Mouse (Mus musculus): ENCODE measurements around the gene Heatr5b. TPM values are rescaled to one million over a fixed set of nuclear protein-coding genes. Genes with fewer than 3 reads are reported as not detected.
A peak's percentile ranks its signal among the peaks of the same experiment; 100 is the strongest.

Heatr5b gene
- total RNA-seq, 2 experiments from 2014 or later, result 32.9 to 35.3 TPM

DNA sequence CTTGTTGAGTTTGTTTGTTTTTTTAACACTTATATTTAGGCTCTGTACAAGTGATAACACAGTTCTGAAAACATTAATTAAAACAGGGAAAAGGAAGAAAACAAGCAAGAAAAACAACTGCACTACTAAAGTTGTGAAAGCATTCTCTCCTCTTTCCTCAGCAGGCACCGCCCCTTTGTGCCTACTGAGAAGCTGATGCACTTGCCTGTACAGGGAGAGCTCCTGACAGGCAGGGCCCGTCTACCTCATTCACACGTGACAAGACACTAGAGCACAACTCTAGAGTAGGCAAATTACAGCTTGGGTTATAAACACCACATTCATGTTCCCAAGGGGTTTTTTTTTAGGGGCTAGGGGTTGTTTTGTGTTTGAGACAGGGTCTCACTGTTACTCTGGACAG is 65.8 kb downstream of the Heatr5b start:
- no peak for DNase-seq (ENCODE audit: low spot score in 2 of 2)

DNA sequence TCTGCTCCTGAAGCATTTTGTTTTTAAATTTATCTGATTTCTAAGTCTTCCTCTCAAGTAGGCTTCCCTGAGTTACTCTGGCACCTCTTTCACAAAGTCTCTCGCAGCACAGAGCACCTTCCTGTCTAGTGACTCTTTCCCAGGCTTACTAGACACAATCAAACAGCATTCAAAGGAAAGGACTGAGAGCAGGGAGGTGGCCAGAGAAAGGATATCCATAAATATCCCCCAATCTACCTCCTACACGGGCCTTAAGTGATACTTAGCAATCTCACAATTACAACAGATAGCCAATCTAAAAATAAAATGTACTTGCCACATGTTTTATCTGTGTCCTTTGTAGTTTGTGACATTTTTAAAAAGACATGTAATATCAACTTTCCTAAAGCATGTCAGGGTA is 66.2 kb downstream of the Heatr5b start:
- no peak for DNase-seq (ENCODE audit: low spot score in 2 of 2)

DNA sequence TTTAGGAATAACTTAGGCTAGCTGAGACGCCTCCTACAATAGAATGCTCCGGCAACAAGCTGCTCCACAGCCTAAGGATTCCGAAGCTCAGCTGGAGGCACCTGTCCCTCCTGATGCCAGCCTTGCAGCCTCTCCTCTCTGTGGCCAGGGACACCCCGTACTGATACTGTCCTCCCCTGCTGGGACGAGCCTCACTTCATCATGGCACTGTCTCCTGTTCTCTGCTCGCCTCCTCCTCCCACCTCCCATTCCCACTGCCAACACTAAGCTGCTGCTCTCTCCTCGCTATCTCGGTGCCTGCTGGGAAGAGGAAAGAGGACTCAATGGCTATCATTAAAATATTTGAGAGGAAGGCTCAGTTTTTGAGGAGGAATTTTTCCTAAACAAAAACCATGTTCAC is 67.6 kb downstream of the Heatr5b start:
- DNase-seq (ENCODE audit: low spot score in 2 of 2), result no peak

GRCm38 (mm10) chr17:78766084-78766483 is 69.1 kb downstream of the Heatr5b start:
- DNase-seq (ENCODE audit: low spot score in 2 of 2), result no peak

- DNase-seq (ENCODE audit: low spot score in 2 of 2), result no peak
Observed at GRCm38 (mm10) chr17:78763272-78763671, 71.9 kb downstream of the Heatr5b start.

DNA sequence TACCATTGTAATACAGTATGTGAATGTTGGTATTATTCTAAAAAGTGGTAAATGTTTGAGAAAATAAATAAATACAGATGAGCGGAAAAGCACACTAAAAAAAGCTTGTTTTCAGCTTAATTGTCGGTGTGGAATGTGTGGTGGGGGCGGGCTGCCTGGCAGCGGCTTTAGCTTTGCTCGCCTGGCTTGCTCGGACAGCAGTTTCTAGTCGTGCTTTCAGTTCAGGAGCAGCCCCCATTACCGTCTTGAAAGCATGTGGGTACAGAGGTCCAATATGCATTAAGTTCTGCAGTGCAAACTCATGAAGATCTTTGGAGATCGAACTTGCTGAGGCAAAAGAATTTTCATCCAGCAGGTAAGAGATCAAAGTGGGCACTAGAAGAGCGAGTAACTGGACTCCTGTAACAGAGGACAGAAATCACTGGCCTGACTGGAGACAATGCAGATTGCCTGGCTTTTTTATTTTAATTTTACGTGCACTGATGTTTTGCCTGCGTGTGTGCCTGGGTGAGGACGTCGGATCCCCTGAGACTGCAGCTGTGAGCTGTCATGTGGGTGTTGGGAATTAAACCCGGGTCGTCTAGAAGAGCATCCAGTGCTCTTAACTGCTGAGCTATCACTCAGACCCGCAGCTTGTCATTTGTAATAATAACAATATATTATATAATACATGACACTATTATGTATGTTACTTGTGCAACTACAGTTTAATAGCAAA is 82.1 kb downstream of the Heatr5b start:
- DNase-seq (ENCODE audit: low spot score in 2 of 2), result no peak

DNA sequence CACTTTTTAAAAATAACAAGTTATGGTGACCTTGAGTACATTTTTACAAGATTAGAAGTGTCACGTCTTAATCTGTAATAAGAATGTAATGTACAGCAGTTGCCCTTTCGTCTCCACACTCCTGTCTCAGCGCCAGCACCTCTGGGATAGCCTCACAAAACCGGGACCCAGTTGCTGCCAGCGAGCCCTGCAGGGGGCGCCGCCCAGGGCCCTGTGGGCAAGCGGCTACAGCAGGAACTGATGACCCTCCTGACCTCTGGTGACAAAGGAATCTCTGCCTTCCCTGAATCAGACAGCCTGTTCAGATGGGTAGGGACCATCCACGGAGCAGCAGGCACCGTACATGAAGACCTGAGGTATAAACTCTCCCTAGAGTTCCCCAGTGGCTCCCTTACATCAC is 83.1 kb downstream of the Heatr5b start:
- DNase-seq (ENCODE audit: low spot score in 2 of 2), result no peak

DNA sequence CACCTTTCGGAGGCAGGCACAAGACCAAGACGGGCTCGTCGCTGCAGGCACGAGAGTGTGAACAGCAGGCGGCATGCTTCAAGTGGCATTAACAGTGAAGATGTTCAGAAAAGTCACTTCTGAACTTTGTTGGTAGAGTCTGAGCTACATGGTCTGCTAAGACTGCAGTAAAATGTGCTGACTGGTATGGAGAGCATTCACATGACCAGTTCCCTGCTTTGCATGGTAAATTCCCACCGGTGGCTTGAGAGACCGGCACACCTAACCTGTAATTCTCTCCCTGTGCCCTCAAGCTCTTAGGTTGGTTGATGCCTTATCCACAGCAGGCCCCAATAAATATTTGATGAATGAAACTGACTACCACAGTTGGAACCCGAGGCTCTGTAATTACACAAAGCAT is 86.7 kb downstream of the Heatr5b start:
- DNase-seq (ENCODE audit: low spot score in 2 of 2), result no peak

DNA sequence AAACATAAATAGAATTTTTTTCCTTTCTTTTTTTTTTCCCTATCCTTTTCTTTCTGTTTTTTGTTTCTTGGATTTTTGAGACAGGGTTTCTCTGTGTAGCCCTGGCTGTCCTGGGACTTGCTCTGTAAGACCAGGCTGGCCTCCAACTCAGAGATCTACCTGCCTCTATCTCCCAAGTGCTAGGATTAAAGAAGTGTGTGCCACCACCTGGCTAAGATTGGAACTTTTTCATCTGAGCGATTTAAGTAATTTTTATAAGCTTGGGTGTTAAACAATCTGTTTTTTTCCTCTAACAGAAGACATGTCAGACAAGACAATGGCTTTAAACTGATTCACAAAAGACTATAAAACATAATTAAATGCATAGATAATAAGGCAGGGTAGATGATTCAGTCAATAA is 96.7 kb downstream of the Heatr5b start:
- DNase-seq (ENCODE audit: low spot score in 2 of 2), result no peak

- no peak for DNase-seq (ENCODE audit: low spot score in 2 of 2)
Observed at GRCm38 (mm10) chr17:78737771-78738170, 97.4 kb downstream of the Heatr5b start.

GRCm38 (mm10) chr17:78737096-78737495 is 98.1 kb downstream of the Heatr5b start, which contains the start of gene Strn:
Strn (minus strand) TSS chr17:78737196.
- DNase-seq (ENCODE audit: low spot score in 2 of 2), result no peak

- DNase-seq (ENCODE audit: low spot score in 2 of 2), result peak; percentile 99 to 100
Observed at GRCm38 (mm10) chr17:78736473-78736988, 98.6 kb downstream of the Heatr5b start.

DNA sequence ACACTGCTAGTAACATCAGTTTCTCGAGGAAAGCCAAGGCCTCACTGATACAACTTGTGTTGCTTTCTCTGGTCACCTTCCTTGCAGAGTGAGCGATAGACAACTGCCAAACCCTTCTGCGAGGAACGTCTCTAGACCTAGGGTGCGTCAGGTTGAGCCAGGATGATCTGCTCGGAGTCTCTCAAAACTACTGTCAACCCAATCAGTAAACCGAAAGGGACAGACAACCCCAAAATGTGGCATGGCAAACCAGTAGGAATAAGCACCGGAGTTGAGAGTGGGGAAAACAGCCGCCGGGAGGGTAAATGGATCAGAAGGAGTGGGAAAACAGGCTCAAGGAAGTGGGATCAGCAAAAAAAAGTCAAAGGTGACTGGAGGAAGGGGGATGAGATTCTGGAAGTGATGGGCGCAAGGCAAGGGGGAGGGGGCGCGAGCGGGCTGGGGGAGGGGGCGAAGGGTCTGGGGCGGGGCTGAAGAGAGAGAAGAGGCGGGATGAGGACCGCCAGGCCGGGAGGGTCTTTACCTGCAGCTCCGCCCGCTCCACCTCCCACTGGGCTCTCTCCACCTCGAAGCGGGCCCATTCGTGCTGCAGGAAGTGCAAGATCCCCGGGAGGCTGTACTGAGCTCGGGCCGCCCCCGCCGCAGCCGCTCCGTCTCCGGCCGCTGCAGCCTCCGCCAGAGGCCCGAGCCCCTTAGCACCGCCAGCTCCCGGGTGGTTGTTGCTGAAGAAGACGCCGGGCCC is 99.3 kb downstream of the Heatr5b start:
- DNase-seq (ENCODE audit: low spot score in 2 of 2), result peak; percentile 25 to 33

DNA sequence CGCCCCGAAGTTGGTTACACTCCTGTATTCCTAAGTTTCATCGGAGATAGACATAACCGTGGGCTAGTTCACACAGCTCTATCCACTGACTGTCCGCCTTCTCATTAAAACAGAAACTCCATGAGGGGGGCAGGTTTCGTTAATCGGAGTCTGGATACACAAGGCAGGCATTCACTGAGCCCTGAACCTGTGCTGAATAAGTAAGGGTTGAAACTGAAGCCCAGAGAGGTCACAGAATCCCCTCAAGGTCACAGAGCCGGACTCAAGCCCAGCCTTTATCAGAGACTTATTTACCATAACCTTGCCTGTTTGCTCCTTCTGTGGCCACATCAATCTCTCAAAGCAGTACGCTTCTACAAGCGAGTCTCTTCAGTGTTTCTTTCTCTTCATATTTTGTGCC is 100.4 kb downstream of the Heatr5b start:
- no peak for DNase-seq (ENCODE audit: low spot score in 2 of 2)

GRCm38 (mm10) chr17:78732056-78732455 is 103.1 kb downstream of the Heatr5b start:
- DNase-seq (ENCODE audit: low spot score in 2 of 2), result no peak

- no peak for DNase-seq (ENCODE audit: low spot score in 2 of 2)
Observed at GRCm38 (mm10) chr17:78726746-78727449, 108.3 kb downstream of the Heatr5b start.

- DNase-seq (ENCODE audit: low spot score in 2 of 2), result no peak
Observed at GRCm38 (mm10) chr17:78724461-78725055, 110.6 kb downstream of the Heatr5b start.

DNA sequence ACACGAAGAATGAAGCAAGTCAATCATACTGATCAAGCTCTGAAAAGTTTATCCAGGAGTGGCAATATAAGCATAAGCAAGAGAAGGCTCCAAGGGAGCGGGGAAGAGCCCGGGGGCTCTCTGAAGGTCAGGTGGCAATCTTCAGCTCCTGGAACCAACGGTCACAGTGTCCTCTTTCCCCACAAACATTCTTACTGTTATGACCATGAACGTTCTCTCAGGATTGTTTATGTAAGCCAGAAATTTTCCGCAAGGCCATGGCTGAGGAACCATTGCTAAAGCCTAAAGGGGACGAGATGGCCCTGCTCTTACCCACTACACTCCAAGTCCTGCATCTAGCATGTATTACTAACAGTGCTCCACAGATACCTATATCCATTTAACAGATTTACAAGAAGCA is 113.5 kb downstream of the Heatr5b start:
- no peak for DNase-seq (ENCODE audit: low spot score in 2 of 2)

DNA sequence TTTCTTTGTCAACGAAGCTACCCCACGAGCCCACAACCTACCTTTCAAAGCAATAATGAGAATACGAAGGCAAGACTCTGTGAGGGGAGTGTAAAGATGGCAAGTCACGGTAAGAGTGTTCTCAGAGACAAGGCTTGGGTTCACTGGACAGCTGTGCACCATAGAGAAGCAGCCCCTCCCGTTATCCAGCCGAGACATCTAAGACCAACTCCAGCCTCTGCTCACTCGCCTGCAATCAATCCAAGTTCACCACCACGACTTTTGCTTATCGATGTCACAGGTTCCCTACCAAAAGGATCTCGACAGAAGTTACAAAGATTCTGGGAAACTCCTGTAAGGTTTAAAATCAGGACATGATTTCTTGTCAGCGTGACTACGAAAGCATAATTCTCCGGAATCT is 116.1 kb downstream of the Heatr5b start:
- no peak for DNase-seq (ENCODE audit: low spot score in 2 of 2)

- no peak for DNase-seq (ENCODE audit: low spot score in 2 of 2)
Observed at GRCm38 (mm10) chr17:78710258-78710657, 124.9 kb downstream of the Heatr5b start.

DNA sequence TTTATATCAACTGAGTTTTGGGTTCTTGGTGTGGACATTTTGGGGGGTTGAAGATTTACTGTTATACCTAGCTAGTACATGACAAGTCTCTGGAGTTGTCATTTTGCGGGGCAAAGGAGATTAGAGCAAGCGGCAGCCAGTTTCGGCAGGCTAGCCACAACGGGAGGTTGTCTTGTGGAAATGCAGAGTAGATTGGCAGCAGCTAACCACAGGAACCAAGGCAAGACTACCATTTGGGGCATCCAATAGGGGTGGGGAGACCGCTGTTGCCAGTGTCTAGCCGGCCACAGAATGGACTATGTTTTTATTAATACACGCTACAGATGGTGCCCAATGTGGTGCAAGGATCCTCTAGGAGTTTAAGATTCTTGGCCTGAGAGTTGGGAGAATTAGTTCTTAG is 126.7 kb downstream of the Heatr5b start:
- DNase-seq (ENCODE audit: low spot score in 2 of 2), result no peak

All from adrenal gland, adult 18-20 months (tissue).